Mouse (Mus musculus) granulocyte monocyte progenitor cell, adult 5-6 weeks (primary cell): ENCODE results near the gene Sema3f. TPM values are rescaled to one million over a fixed set of nuclear protein-coding genes. Genes with fewer than 3 reads are reported as not detected.
"Not testable (repeated sequence)": the region's sequence is repeated elsewhere in the genome, so short reads cannot be mapped to it uniquely, and the experiment has no call there.

Experiments
- ATAC-seq: replicated peaks from 2 replicates; pipeline ENCODE4 v1.8.0; 2016; ENCODE audit warnings: mild to moderate bottlenecking, moderate TSS enrichment, inconsistent platforms; ENCODE audit not compliant: poor library complexity, severe bottlenecking
- total RNA-seq, 2 experiments: library from RNA; stranded (forward) in 1 of 2; stranded (reverse) in 1 of 2; fragments of 200-712, 200-1000 nt in 1 of 2; fragments of >200 nt in 1 of 2; fragmentation: Nextera tagmentation in 1 of 2; gene quantifications; 2 replicates each; pipeline ENCODE4 v1.2.3; 2014 to 2017

Sema3f gene
- total RNA-seq, 2 experiments from 2014 or later, result not detected

GRCm38 (mm10) chr9:107694627-107695026 is 15.6 kb downstream of the Sema3f start:
- ATAC-seq, result no peak

GRCm38 (mm10) chr9:107693433-107693987 is 16.8 kb downstream of the Sema3f start:
- ATAC-seq, result no peak

DNA sequence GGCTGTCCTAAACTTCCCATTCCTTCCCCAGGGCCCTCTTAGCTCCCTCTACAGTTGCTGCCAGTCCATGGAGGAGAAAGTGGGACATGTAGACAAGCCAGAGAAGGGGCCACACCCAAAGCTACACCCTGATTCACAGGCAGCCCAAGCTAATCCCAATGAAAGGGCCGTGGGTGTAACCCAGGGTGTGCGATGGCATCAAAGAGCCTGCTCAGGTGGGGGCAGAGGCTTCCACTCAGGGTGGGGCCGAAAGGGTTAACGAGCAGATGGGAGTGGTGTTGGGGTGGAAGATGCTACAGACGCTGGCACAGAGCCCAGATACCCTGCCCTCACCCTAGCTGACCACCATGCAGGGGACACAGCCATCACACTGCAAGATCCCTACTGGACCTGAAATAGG is 17.5 kb downstream of the Sema3f start:
- no peak for ATAC-seq

GRCm38 (mm10) chr9:107690391-107690790 is 19.9 kb downstream of the Sema3f start:
- no peak for ATAC-seq

GRCm38 (mm10) chr9:107688939-107689338 is 21.3 kb downstream of the Sema3f start:
- no peak for ATAC-seq

GRCm38 (mm10) chr9:107688415-107688814 is 21.9 kb downstream of the Sema3f start:
- no peak for ATAC-seq

DNA sequence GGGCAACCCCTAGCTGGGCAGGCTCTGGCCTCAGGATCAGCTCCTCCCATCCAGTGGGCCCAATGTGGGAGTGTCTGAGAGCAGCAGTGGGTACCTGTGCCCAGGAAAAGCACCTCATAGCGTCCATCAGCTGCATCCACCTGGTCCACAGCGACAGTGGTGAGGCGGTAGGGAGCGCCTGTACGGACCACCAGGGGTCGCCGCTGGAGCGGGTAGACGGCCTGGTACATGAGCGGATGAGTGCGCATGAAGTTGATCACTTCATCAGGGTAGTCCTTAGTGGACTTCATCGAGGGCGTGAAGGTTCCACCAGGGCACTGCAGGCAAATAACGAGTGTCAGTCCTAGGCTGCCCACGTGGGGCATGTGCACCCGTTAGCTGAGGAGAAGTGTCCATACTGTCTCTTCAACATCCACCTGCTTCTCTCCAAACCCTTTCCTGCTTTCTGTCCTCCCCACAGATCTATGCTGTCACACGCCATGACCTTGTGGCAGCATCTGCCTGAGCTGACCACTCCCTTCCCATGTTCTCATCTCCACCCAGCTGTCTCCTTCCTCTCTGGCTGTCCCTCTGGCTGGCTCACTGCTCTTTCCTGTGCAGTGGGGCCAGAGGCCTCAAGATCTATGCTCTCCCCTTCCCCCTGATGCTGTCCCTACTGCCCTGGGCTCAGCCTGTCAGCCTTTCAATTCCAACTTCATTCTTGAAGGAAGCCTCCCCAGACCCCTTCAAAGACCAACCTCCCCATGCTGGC is 24.9 kb downstream of the Sema3f start:
- ATAC-seq, result peak; percentile 78

DNA sequence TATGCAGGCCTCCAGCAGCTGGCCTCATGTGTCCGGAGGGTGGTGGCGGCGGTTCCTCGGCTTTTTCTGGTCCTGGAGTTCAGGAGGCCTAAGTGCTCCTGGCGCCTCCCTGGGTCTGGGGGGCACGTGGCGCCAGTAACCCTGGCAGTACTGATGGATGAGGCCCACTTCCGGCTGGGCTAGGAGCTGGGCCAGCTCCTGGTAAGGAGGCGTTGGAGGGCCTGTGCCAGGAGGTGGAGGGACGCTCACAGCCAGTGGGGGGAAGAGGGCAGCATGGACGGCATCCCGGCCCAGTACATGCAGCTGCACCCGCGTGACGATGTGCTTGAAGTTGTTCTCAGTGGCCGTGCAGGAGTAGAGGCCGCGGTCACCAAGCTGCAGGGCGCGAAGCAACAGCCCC is 27.9 kb downstream of the Sema3f start:
- ATAC-seq, result no peak

DNA sequence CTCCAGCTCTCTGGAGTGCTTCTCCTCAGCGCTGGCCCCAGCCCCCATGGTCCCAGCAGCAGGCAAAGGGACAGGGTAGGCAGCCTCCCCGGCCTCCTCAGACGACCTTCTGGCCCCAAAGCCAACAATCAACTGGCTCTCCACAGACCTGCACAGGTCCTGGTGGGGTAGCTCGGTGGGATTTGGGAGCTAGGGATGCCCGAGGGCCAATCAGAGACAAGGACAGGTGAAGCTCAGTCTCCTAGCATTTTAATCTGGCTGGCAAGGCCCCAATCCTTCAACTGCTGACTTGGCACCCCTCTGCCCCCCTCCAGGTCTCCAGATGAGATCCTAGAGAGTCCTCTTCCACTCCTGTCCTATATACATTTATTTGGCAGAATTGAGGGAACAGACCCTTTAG is 30.8 kb downstream of the Sema3f start, which contains the start of gene Gnat1:
Gene Gnat1 (minus strand): TSS at position 212 of the 400 bp plus-strand sequence.
- no peak for ATAC-seq

- no peak for ATAC-seq
Measured at GRCm38 (mm10) chr9:107678861-107679260, 31.4 kb downstream of the Sema3f start.

- not testable (repeated sequence) for ATAC-seq
Measured at GRCm38 (mm10) chr9:107677819-107678526, 32.3 kb downstream of the Sema3f start.

DNA sequence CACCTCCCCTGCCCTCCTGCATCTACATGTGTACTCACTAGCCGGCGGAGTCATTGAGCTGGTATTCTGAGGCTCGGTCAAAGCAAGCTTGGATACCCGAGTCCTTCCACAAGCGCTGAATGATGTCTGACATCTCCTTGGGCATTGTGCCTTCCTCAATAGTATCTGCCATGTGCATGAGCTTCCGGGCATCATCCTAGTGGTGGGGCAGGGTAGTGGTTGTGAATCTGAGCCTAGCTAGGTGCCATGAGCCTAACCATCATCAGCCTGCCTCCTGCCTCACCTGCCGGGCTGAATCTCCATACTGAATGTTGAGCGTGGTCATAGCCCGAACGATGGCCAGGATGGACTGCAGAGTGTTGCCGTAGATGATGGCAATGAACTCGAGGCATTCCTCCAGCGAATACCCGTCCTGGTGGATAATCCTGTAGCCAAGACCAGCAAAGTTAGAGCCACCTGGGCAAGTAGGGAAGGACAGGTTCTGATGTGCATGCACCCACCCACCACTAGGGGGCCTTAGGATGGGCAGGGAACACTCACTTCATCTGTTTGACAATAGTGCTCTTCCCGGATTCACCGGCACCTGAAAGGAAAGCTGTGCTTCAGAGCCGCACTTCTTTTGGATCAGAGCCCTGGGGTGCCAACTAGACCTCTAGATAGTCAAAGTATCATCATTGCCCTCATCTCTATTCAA is 33.0 kb downstream of the Sema3f start:
- 0 out of 2 replicates have a peak, but pooled peaks have one; percentile 28 for ATAC-seq

GRCm38 (mm10) chr9:107676302-107676701 is 34.0 kb downstream of the Sema3f start:
- ATAC-seq, result peak; percentile 31; the same call in 1 of the 2 replicates

GRCm38 (mm10) chr9:107675671-107676301 is 34.5 kb downstream of the Sema3f start:
- peak; percentile 77 for ATAC-seq

DNA sequence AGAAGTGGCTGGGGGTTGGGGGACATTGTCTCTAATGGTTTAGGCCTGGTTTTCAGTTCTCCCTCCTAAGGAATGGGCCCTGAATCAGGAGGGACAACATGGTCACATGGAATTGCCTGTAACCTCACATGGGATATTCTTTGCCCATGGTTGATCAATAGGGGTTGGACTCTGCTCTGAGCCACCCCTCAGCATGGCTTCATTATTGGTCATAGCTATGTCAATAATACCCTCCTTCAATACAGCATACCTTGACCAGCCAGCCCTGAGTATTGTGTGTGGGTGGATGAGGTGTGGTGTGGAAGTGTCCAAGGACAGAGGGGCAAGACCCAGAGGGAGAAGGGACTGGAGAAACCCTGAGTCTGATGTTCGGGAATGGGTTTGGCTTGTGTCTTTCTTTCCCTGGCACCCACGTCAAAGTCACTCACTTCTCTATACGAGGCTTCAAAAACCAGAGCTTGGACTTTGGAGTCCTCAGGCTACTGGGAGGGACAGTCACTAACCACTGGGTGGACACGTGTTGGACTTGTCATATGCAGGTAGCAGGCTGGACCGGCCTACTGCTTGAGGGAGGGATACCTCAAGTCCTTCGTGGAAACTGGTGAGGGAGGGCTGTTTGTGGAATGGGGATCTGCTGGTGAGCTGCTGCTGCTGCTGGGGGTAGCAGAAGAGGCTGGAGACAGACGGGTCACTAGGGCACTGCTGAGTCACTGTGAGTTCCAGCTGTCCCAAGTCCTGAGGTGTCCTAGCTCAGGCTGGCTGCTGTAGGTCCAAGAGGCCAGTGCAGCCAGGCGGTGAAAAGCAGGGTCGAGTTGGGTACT is 35.5 kb downstream of the Sema3f start:
- ATAC-seq, result no peak

GRCm38 (mm10) chr9:107670259-107670658 is 40.0 kb downstream of the Sema3f start:
- no peak for ATAC-seq

DNA sequence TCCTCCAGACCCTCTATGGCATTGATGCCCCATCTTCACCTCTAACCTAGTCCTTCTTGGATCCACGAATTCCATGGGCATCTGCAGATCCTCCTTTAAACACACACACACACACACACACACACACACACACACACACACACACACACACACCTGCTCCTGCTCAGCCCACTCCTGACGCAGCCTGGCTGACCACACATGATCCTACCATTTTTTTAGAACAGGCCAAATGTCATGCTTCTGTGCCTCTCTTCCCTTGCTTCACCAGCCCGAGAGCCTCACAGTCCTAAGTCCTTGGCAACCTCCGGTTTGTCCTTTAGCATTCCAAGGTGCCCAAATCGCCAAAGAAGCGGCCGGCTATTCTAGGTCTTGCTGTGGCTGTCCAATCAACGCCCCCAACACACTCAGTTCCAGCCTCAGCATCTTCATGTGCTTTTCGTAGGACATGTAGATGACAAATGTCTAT is 40.8 kb downstream of the Sema3f start, which contains the start of gene Slc38a3:
Gene Slc38a3 (minus strand): TSS at position 51 of the 466 bp plus-strand sequence.
- no peak for ATAC-seq

GRCm38 (mm10) chr9:107668916-107669315 is 41.4 kb downstream of the Sema3f start:
- ATAC-seq, result no peak

GRCm38 (mm10) chr9:107668011-107668410 is 42.3 kb downstream of the Sema3f start:
- ATAC-seq, result no peak
